Mouse (Mus musculus) mesoderm, embryonic 11.5 days (tissue): Measurements from ENCODE around the gene Mgme1.

Source experiments
- DNase-seq: peaks from one replicate; pipeline ENCODE4 v3.0.0-alpha.2; 2012; ENCODE audit warnings: low read depth, low spot score

Gene Mgme1

GRCm38 (mm10) chr2:144264398-144265119 lies 5.9 kb upstream of the Mgme1 start:
- DNase-seq = no peak

DNA sequence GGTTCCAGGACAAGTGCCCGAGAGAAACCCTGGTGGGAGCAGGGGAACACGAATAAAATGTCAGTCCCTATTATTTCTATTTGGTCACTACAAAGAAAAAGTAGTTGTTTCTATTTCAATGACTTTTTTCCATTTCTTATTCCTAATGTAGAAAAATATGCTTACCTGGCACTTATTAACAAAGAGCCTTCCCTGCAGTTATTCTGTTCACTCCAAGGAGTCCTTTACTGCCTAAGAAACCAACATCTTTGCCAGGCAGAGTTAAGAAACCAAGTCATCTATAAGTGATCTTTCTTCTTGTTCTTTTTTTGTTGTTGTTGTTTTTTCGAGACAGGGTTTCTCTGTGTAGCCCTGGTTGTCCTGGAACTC lies 5.4 kb upstream of the Mgme1 start:
- DNase-seq = no peak

GRCm38 (mm10) chr2:144265916-144266683 lies 4.4 kb upstream of the Mgme1 start:
- DNase-seq = no peak

DNA sequence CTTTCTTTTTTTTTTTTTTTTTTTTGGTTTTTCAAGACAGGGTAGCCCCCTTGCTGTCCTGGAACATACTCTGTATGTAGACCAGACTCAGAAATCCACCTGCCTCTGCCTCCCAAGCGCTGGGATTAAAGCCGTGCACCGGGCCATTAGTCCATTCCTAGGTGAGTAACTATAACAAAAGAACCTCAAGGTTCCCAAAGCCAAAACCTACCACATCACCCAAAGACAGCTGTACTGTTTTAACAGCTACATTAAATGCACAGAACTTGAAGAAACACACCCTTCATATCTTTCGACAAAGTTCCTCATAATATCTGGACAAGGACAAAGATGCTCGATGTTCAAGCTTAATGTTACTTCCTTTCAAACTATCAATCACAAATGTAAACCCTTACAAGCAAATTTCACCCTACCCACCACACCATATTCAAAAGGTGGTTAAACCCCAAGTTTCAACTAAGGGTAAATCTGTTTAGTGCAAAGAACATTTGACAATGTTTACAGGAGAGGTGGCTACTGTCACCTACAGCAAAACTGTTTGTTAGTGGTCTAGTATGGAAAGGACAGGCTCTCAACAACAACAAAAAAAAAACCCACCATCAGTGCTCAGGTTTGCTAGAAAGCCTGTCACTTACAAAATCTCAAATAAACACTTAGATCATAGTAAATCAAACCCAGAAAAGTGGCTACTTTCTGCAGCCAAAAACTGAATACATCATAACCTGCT lies 3.3 kb upstream of the Mgme1 start:
- no peak for DNase-seq

- DNase-seq = no peak
Measured at GRCm38 (mm10) chr2:144267731-144268015, 2.8 kb upstream of the Mgme1 start.

DNA sequence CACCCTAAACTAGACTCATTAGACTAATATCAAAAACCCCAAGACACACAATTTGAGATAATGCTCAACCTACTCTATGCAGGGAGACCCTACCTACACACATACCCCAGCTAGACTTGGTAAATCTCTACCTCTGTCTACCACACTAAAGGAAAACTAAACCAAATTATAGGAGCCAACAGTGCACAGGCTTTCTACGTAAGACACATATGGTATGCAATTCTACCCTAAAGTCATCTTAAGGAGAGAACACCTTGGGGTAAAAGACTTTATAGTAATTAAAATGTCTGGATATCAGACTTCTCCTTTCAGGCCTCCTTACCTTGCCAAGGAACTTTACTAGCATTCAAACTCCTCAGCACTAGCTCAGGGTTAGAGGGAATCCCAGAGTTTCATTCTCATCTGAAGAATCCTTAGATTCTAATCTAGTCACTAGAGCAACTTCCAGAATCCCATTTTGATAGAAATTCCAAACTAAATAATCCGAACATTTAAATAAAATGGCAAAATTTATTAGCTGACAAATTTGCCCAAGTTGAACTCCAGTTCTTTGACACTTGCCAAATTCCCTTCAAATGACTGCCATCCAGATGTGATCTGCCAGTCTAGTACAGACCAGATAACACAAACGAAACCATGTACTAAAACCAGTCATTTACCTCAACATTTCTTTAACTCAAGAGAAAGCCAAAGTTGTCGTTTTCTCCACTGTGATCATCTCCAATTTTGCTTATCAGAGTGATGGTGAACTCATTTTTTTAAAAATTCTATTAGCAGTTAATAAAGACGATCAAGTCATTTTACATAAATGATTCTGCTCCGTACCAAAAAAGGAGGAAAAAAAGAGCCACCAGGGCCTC lies 1.8 kb upstream of the Mgme1 start:
- no peak for DNase-seq

GRCm38 (mm10) chr2:144269306-144269650 lies 1.2 kb upstream of the Mgme1 start:
- DNase-seq = no peak

DNA sequence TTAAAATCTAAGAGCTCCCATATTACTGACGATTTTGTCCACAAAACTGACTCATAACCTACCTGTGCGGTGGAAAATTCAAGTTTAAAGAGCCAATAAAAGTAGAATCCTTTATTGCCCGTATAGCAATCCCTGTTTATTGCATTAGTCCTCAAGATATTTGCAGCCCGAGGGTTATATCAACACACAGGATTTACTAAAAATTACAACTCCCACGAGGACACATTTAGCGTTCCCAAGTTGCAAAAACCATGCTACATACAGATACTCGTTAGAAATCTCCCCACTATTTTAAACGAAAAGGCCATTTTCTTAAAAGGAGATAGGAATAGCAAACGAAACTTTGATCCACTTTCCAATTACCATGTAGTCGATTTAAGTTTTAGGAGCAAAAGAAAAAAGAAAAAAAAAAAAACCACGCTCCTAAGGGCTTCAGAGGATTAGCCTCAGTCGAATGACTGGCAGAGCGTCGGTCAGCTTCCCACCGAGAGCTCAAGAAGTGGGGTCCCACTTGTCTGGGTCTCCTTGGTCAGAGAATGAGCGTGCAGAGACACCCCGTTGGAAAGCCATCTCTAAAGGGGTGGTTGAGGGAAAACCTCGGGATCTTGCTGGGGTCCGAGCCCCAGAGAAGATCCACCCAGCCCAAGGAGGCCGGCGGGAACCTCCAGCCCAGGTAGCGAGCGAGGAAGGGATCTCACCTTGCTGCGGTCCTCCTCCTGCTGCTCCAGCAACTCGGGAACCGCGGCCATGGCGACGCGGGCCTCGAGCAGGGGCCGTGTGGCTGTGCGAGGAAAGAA lies 586 bp upstream of the Mgme1 start:
- no peak for DNase-seq

GRCm38 (mm10) chr2:144272088-144272487 lies 1.6 kb downstream of the Mgme1 start:
- DNase-seq = no peak

DNA sequence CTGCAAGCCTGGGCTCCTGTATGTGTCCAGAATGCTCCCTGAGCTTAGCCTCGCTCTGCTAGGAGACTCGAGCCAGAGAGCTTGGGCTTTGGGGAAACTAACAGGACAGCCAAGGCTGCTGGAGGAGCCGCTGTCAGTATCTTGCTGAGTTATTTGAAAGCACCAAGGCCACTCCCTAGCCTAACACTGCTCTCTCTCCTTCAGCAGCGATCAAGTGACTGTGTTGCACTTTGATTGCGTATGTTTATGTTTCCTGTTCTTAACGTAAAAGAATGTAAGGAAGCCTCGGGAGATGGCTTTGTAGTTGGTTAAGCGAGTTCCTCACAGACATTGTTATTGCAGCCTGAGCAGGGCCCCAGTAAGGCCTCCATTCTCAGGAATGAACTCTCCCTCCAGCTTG lies 4.3 kb downstream of the Mgme1 start:
- DNase-seq = no peak

DNA sequence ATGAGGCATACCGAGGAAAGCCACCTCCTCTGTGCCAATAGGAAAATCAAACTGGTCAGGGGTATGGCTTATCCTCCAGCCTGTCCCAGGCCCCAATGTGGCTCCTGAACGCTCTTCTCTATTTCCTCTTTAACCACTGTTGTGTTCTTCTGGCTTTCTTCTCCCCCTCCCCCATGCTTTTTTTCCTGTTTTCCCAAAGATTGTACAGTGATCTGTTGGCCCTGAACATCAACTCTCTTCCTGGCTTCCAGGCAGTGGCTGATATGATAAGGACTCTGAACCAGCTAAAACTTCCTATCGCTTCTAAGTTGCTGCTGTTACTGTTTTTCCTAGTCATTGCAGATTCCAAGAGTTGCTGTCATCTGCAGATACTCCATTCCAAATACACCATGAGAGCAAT lies 6.4 kb downstream of the Mgme1 start:
- DNase-seq = no peak

- no peak for DNase-seq
Measured at GRCm38 (mm10) chr2:144279742-144280141, 9.3 kb downstream of the Mgme1 start.

DNA sequence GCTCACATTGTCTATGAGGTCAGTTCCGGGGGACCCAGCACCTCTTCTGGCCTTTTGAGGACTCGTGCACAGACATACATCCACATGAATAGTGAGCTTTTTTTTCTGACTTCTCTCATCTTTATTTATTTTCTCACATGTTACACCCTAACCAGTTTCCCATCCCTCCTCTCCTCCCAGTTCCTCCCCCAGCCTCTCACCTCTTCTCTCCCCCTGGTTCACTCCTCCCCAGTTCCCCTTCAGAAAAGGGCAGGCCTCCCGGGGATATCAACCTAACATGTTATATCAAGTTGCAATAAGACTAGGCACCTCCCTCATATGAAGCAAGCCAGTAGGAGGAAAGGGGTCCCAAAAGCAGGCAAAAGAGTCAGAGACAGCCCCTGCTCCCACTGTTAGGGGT lies 10.1 kb downstream of the Mgme1 start:
- DNase-seq = no peak

DNA sequence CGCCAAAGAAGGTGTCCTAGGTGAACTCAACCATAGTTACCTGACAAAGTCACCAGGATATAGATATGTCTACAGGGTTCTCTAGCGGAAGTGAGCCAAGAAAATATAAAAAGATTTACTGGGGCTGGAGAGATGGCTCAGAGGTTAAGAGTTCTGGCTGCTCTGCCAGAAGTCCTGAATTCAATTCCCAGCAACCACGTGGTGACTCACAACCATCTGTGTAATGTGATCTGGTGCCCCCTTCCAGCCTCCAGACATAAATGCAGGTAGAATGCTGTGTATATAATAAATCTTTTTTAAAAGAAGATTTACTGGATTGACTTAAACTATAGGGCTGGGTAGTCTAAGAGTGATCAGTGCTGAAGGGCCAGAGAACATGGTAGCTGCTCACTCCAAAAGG lies 11.0 kb downstream of the Mgme1 start:
- no peak for DNase-seq

DNA sequence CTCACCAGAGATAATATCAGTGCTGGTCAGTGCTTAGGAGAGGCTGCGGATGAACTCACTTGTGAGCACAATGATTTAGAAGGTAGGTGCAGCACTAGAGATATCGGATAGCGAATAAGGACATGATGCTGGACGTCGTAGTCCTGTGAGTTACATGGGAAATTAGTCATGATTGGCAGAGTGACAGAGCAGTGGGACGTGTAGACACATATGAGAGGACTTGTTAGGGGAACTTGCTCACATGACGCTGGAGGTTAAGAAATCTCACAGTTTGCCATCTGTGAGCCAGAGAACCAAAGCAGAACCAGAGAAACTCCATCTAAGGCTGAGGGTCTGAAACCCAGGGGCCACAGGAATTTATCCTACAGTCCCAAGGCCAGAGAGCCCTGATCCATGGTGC lies 19.9 kb downstream of the Mgme1 start:
- DNase-seq = no peak

GRCm38 (mm10) chr2:144291600-144292305 lies 21.3 kb downstream of the Mgme1 start:
- no peak for DNase-seq

GRCm38 (mm10) chr2:144295145-144295735 lies 24.8 kb downstream of the Mgme1 start:
- DNase-seq = no peak

GRCm38 (mm10) chr2:144299749-144300669 lies 29.5 kb downstream of the Mgme1 start:
- DNase-seq = no peak

GRCm38 (mm10) chr2:144301101-144301500 lies 30.6 kb downstream of the Mgme1 start:
- no peak for DNase-seq
